Mouse (Mus musculus) heart, embryonic 11.5 days (tissue): Measurements from ENCODE around the gene Synrg. TPM values are rescaled to one million over a fixed set of nuclear protein-coding genes. Genes with fewer than 3 reads are reported as not detected.

ENCODE experiments used
- ATAC-seq: fragments of 200-750 bp; cut with Nextera tagmentation; replicated peaks from 2 replicates; pipeline ENCODE4 v1.8.0; 2017; ENCODE audit warnings: moderate library complexity; ENCODE audit not compliant: insufficient number of reproducible peaks, low FRiP score, low TSS enrichment
- H3K27ac ChIP-seq: fragments of 300-500 bp; sonication (generic); 2 replicates; pipeline ENCODE4 v1.5.1; 2014; ENCODE audit warnings: mild to moderate bottlenecking, low read depth, low read length
- H3K27me3 ChIP-seq: fragments of 300-500 bp; sonication (generic); 2 replicates; pipeline ENCODE4 v1.6.1; 2014; ENCODE audit warnings: mild to moderate bottlenecking, low read length, mixed read lengths; ENCODE audit not compliant: control insufficient read depth, insufficient read depth
- H3K36me3 ChIP-seq: fragments of 300-500 bp; sonication (generic); 2 replicates; pipeline ENCODE4 v1.6.1; 2014; ENCODE audit warnings: mild to moderate bottlenecking, low read length, moderate library complexity, mixed read lengths; ENCODE audit not compliant: control insufficient read depth, insufficient read depth
- H3K4me1 ChIP-seq: fragments of 300-500 bp; sonication (generic); 2 replicates; pipeline ENCODE4 v1.6.1; 2014; ENCODE audit warnings: low read length; ENCODE audit not compliant: control insufficient read depth, insufficient read depth
- H3K4me2 ChIP-seq: fragments of 300-500 bp; sonication (generic); 2 replicates; pipeline ENCODE4 v1.6.1; 2014; ENCODE audit warnings: mild to moderate bottlenecking, moderate library complexity
- H3K4me3 ChIP-seq: fragments of 300-500 bp; sonication (generic); 2 replicates; pipeline ENCODE4 v1.5.1; 2014; ENCODE audit warnings: low read depth, low read length
- H3K9ac ChIP-seq: fragments of 300-500 bp; sonication (generic); 2 replicates; pipeline ENCODE4 v1.6.1; 2014; ENCODE audit warnings: mild to moderate bottlenecking, low read depth, low read length, moderate library complexity
- H3K9me3 ChIP-seq: fragments of 300-500 bp; sonication (generic); replicated peaks from 2 replicates; pipeline ENCODE4 v1.6.1; 2016; ENCODE audit warnings: low read length; ENCODE audit not compliant: control insufficient read depth
- WGBS: fragments of 180-500 bp; shearing (Covaris S2); extraction: QIAGEN DNeasy Blood & Tissue Kit; methylation state at CpG from one replicate; pipeline ENCODE4 v1.1.7; 2014; ENCODE audit not compliant: insufficient replicate concordance; 5-methylcytosine and 5-hydroxymethylcytosine counted together
- polyA plus RNA-seq: library from polyadenylated mRNA; unstranded; fragments of >200 nt; fragmentation: Nextera tagmentation; extraction: Ambion mirVana; gene quantifications from 2 replicates; pipeline ENCODE4 v1.2.1, GENCODE M21; 2014

Gene Synrg
- polyA plus RNA-seq, 1 experiment from 2014 or later, result 7.1 TPM

GRCm38 (mm10) chr11:84081901-84082300 lies 117.7 kb downstream of the Synrg start:
- 90% methylated on average over 5 of the region's 5 CpGs for WGBS
- no peaks in the 10 kb centered on the region for H3K27me3 ChIP-seq
- H3K4me2 ChIP-seq, result no peak overlapping the region
- peaks cover 13% of the 10 kb centered on the region for H3K4me1 ChIP-seq
- peaks cover 7% of the 10 kb centered on the region; the same call in 1 of the 2 replicates for H3K36me3 ChIP-seq
- H3K4me3 ChIP-seq, result no peak overlapping the region
- H3K9me3 ChIP-seq, result no peaks in the 10 kb centered on the region
- H3K9ac ChIP-seq, result no peak overlapping the region
- H3K27ac ChIP-seq, result no peak overlapping the region
- no peak for ATAC-seq

GRCm38 (mm10) chr11:84090572-84090971 lies 126.3 kb downstream of the Synrg start:
- Histone ChIP-seq H3K4me2 (no peak overlapping the region), H3K9ac (no peak overlapping the region), H3K9me3 (no peaks in the 10 kb centered on the region), H3K36me3 (peaks cover 9% of the 10 kb centered on the region), H3K27me3 (no peaks in the 10 kb centered on the region), H3K4me3 (no peak overlapping the region), H3K27ac (no peak overlapping the region), H3K4me1 (no peaks in the 10 kb centered on the region)
- 90% methylated on average over 8 of the region's 8 CpGs for WGBS
- no peak for ATAC-seq

Other genes with a start within 250 kb of the Synrg start
- not detected in 2 replicates for gene Wfdc21, start 217.5 kb upstream of the Synrg start, polyA plus RNA-seq
- gene Heatr6, start 210.7 kb upstream of the Synrg start, polyA plus RNA-seq, result 13.5 and 16.1 TPM in 2 replicates
- 0.30 TPM in 1 of 2 replicates, not detected in the other for gene Hnf1b, start 114.4 kb upstream of the Synrg start, polyA plus RNA-seq
- gene Ddx52, start 22.4 kb upstream of the Synrg start, polyA plus RNA-seq, result 26.2 and 27.4 TPM in 2 replicates
- 6.1 and 6.3 TPM in 2 replicates for gene Dusp14, start 104.8 kb downstream of the Synrg start, polyA plus RNA-seq
- 21.3 and 24.2 TPM in 2 replicates for gene Tada2a, start 165.2 kb downstream of the Synrg start, polyA plus RNA-seq
- 11.9 and 12.1 TPM in 2 replicates for gene Acaca, start 165.2 kb downstream of the Synrg start, polyA plus RNA-seq
- not detected in 2 replicates for gene Gm11437, start 203.0 kb downstream of the Synrg start, polyA plus RNA-seq